Mouse (Mus musculus) heart, postnatal 25 days (tissue): Measurements from ENCODE around the gene Gm9999. TPM values are rescaled to one million over a fixed set of nuclear protein-coding genes. Genes with fewer than 3 reads are reported as not detected.
"Not testable (repeated sequence)": the region's sequence is repeated elsewhere in the genome, so short reads cannot be mapped to it uniquely, and the experiment has no call there.

Experiments used
- DNase-seq: peaks from one replicate; pipeline ENCODE4 v3.0.0; 2022; ENCODE audit warnings: low spot score
- intact Hi-C: fragments of 180-260 bp; cut with DNase I; formaldehyde crosslinking; loops from one replicate; pipeline ENCODE4 v1.15.1; 2025
- total RNA-seq, 2 experiments: library from RNA; stranded (reverse); gene quantifications; 2 replicates each; pipeline ENCODE4 v1.2.3; 2021

Gene Gm9999
- total RNA-seq: not detected

- DNase-seq: no peak
- intact Hi-C loops: no loop called here
Measured at GRCm38 (mm10) chr7:46983280-46983679, at the start of gene Gm9999. Gm9999 (plus strand) TSS chr7:46983580.

- intact Hi-C loops: loop anchor here (5.0 kb wide), 1 partner anchor 218 kb away; no protein-coding TSS in a partner anchor
- no peak for DNase-seq
Measured at GRCm38 (mm10) chr7:46934788-46935187, 48.6 kb upstream of the Gm9999 start.

- DNase-seq: no peak
- intact Hi-C loops: loop anchor here (5.0 kb wide), 1 partner anchor 216 kb away; no protein-coding TSS in a partner anchor
Measured at GRCm38 (mm10) chr7:46935847-46936246, 47.5 kb upstream of the Gm9999 start.

GRCm38 (mm10) chr7:46957831-46958691 is 25.3 kb upstream of the Gm9999 start, which contains the start of gene Uevld:
Uevld (minus strand) TSS chr7:46958527.
- DNase-seq: peak; percentile 80
- intact Hi-C loops: loop anchor here (5.0 kb wide), 1 partner anchor 116 kb away; the partner anchor contains the start of gene Ldha

GRCm38 (mm10) chr7:46958853-46959252 is 24.5 kb upstream of the Gm9999 start:
- no peak for DNase-seq
- intact Hi-C loops: loop anchor here (5.0 kb wide), 1 partner anchor 117 kb away; the partner anchor contains the start of gene Ldha

GRCm38 (mm10) chr7:46960991-46961390 is 22.4 kb upstream of the Gm9999 start:
- intact Hi-C loops: no loop called here
- no peak for DNase-seq

GRCm38 (mm10) chr7:46962132-46962531 is 21.2 kb upstream of the Gm9999 start:
- no peak for DNase-seq

GRCm38 (mm10) chr7:46962806-46963618 is 20.4 kb upstream of the Gm9999 start:
- intact Hi-C loops: loop anchor here (1.0 to 2.0 kb wide), 3 partner anchors 53 to 188 kb away; no protein-coding TSS in a partner anchor
- peak; percentile 44 for DNase-seq

More at GRCm38 (mm10) chr7:46962132-46962531, 21.2 kb upstream of the Gm9999 start:
- intact Hi-C loops: loop anchor here (2.0 kb wide), 1 partner anchor 189 kb away; no protein-coding TSS in a partner anchor

- no peak for DNase-seq
- intact Hi-C loops: no loop called here
Measured at GRCm38 (mm10) chr7:46964070-46964469, 19.3 kb upstream of the Gm9999 start.

GRCm38 (mm10) chr7:46969898-46970297 is 13.5 kb upstream of the Gm9999 start:
- DNase-seq: no peak
- intact Hi-C loops: no loop called here

GRCm38 (mm10) chr7:46974648-46975047 is 8.7 kb upstream of the Gm9999 start:
- intact Hi-C loops: no loop called here

GRCm38 (mm10) chr7:46975456-46975855 is 7.9 kb upstream of the Gm9999 start:
- intact Hi-C loops: no loop called here
- DNase-seq: no peak

More at GRCm38 (mm10) chr7:46974648-46975047, 8.7 kb upstream of the Gm9999 start:
- no peak for DNase-seq

GRCm38 (mm10) chr7:46985718-46986505 is 2.5 kb downstream of the Gm9999 start:
- intact Hi-C loops: no loop called here
- no peak for DNase-seq

GRCm38 (mm10) chr7:46986646-46987045 is 3.3 kb downstream of the Gm9999 start:
- intact Hi-C loops: no loop called here
- no peak for DNase-seq

- intact Hi-C loops: no loop called here
- DNase-seq: no peak
Measured at GRCm38 (mm10) chr7:46987073-46987472, 3.7 kb downstream of the Gm9999 start.

GRCm38 (mm10) chr7:46989387-46989786 is 6.0 kb downstream of the Gm9999 start:
- DNase-seq, intact Hi-C loops: not testable (repeated sequence)

GRCm38 (mm10) chr7:46993079-46993478 is 9.7 kb downstream of the Gm9999 start:
- intact Hi-C loops: no loop called here
- DNase-seq: no peak

- DNase-seq: no peak
- intact Hi-C loops: no loop called here
Measured at GRCm38 (mm10) chr7:46995558-46995957, 12.2 kb downstream of the Gm9999 start.

GRCm38 (mm10) chr7:46997008-46997407 is 13.6 kb downstream of the Gm9999 start:
- DNase-seq: no peak
- intact Hi-C loops: no loop called here
